Mouse (Mus musculus): ENCODE data around the gene Psg27.
"Not testable (repeated sequence)": the region's sequence is repeated elsewhere in the genome, so short reads cannot be mapped to it uniquely, and the experiment has no call there.

- TF ChIP-seq CTCF (conservative IDR thresholded peaks at IDR 0.05; ENCODE audit: low read length); POU5F1 (IDR thresholded peaks at IDR 0.05; ENCODE audit: borderline replicate concordance, low read length); NANOG (IDR thresholded peaks at IDR 0.05; ENCODE audit: borderline replicate concordance, low read length): not testable (repeated sequence)
Observed at GRCm38 (mm10) chr7:18512417-18512816, 54.7 kb downstream of the Psg27 start.
